8 mouse cellular contexts compared by ENCODE assay signal in the genomic region with DNA sequence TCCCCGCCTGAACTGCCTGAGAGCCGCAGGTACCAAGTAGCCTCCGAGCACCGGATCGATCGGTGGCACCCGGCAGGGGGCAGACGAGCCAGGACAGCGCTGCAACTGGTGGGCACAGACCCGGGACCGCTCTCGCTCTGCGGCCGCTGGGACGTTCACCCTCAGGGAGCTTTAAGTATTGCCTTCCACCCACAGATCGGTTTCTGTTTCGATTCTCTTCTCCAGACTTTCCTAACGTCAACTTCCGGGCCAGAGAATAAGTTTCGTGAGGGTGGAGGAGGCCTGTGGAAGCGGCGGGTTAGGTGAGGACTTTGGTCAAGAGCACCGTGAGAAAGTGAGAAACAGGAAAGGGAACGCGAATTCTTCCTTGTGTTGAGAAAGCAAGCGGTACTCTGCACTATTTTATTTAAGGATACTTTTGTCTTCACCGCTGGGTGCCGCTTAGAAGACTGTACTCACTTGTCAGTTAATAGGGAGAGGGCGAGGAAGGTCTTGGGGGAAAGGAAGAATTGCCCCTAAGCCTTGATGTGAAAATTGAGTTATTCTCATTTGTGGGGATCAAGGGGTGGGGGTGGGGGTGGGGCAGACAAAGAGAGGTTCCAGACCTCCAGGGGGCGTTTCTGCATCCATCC. TPM values are rescaled to one million over a fixed set of nuclear protein-coding genes. Genes with fewer than 3 reads are reported as not detected.
DNase-seq lines count a peak whose midpoint lies in the region; ATAC-seq and TF ChIP-seq lines count a peak whose summit lies in the region.

A gene (minus strand): TSS at position 242 of the 632 bp plus-strand sequence.

- ATAC-seq in intestine, embryonic 14.5 days (replicated peaks; ENCODE audit: low FRiP score, low TSS enrichment, low read depth), result peak; percentile 83
- ATAC-seq in liver, embryonic 15.5 days (ENCODE audit: insufficient read depth), result peak; percentile 88

- H3K27ac ChIP-seq in cerebellum, adult 2 months (ENCODE audit: insufficient read depth, low read length), result no peak within 1 kb of the TSS
- peak within 1 kb of the TSS; percentile 64 for H3K27ac ChIP-seq in intestine, embryonic 14.5 days (ENCODE audit: low read depth)
- peak within 1 kb of the TSS; percentile 79 for H3K27ac ChIP-seq in liver, embryonic 15.5 days (replicated peaks)

- H3K4me2 ChIP-seq in intestine, embryonic 14.5 days (ENCODE audit: low read length), result peak within 1 kb of the TSS; percentile 59
- peak within 1 kb of the TSS; percentile 87 for H3K4me2 ChIP-seq in liver, embryonic 15.5 days

- no peak for TF ChIP-seq POLR2A in cerebellum, adult 2 months (IDR thresholded peaks at IDR 0.05; ENCODE audit: borderline replicate concordance, insufficient read depth, low read length)

- no peaks in the 10 kb centered on the region for H3K36me3 ChIP-seq in intestine, embryonic 14.5 days (ENCODE audit: control insufficient read depth, insufficient read depth, low read length)
- H3K36me3 ChIP-seq in liver, embryonic 15.5 days (replicated peaks), result no peaks in the 10 kb centered on the region

- intact Hi-C loops in gastrocnemius, postnatal 36 days (cut with DNase I), result no loop called here

- H3K4me1 ChIP-seq in cerebellum, adult 2 months (ENCODE audit: control insufficient read depth, insufficient read depth, low read length), result no peaks in the 10 kb centered on the region
- peaks cover 3% of the 10 kb centered on the region; the same call in 1 of the 2 replicates for H3K4me1 ChIP-seq in intestine, embryonic 14.5 days (replicated peaks; ENCODE audit: control insufficient read depth, insufficient read depth, low read length)
- peaks cover 26% of the 10 kb centered on the region for H3K4me1 ChIP-seq in liver, embryonic 15.5 days (replicated peaks)

- no peaks in the 10 kb centered on the region for H3K27me3 ChIP-seq in cerebellum, adult 2 months (ENCODE audit: control insufficient read depth, insufficient read depth, low read length)
- H3K27me3 ChIP-seq in intestine, embryonic 14.5 days (replicated peaks; ENCODE audit: control insufficient read depth, insufficient read depth, low read length), result no peaks in the 10 kb centered on the region
- no peaks in the 10 kb centered on the region for H3K27me3 ChIP-seq in liver, embryonic 15.5 days

- DNase-seq in cerebellum, adult 2 months, result peak in 1 of 2 experiments; percentile 12
- DNase-seq in cerebellum, adult 8-10 months, result no peak
- peak; percentile 15 to 34 for DNase-seq in cerebellum, postnatal 25 days
- peak; percentile 38 to 47 for DNase-seq in gastrocnemius, postnatal 36 days
- DNase-seq in intestine, embryonic 14.5 days (ENCODE audit: low spot score), result peak; percentile 84
- peak; percentile 74 for DNase-seq in neural tube, embryonic 10.5 days (ENCODE audit: extremely low spot score, low spot score)
- DNase-seq in testis, postnatal 14 days (ENCODE audit: low spot score), result peak; percentile 58

- H3K9ac ChIP-seq in intestine, embryonic 14.5 days (ENCODE audit: low read length), result peak within 1 kb of the TSS; percentile 29
- peak within 1 kb of the TSS; percentile 70 for H3K9ac ChIP-seq in liver, embryonic 15.5 days

- 2% methylated on average over 30 of the region's 30 CpGs for WGBS in cerebellum, adult 2 months
- WGBS in intestine, embryonic 14.5 days, result under 1% methylated on average over 30 of the region's 30 CpGs
- WGBS in liver, embryonic 15.5 days (ENCODE audit: insufficient replicate concordance), result 2% methylated on average over 30 of the region's 30 CpGs

- no peak for TF ChIP-seq CTCF in cerebellum, adult 2 months (IDR thresholded peaks at IDR 0.05; ENCODE audit: borderline replicate concordance, insufficient read depth, low read depth, low read length)

- peak within 1 kb of the TSS; percentile 52 for H3K4me3 ChIP-seq in cerebellum, adult 2 months (replicated peaks; ENCODE audit: insufficient read depth, low read depth, low read length)
- peak within 1 kb of the TSS; percentile 54 for H3K4me3 ChIP-seq in intestine, embryonic 14.5 days (ENCODE audit: low read depth, low read length)
- peak within 1 kb of the TSS; percentile 82 for H3K4me3 ChIP-seq in liver, embryonic 15.5 days (replicated peaks)

- H3K9me3 ChIP-seq in intestine, embryonic 14.5 days (ENCODE audit: control insufficient read depth, low read length), result no peaks in the 10 kb centered on the region
- no peaks in the 10 kb centered on the region for H3K9me3 ChIP-seq in liver, embryonic 15.5 days (replicated peaks)

RNA-seq across cellular contexts. Expression of the gene that starts here (rescaled TPM):
- 1.3 and 1.4 TPM in 2 replicates for polyA plus RNA-seq in cerebellum, adult 2 months (2012; rRNA removed)
- total RNA-seq in gastrocnemius, postnatal 36 days (2021), result 1 to 10 TPM; 2.6 to 3.3 TPM
- polyA plus RNA-seq in intestine, embryonic 14.5 days (2014; fragmentation: Nextera tagmentation; extraction: Ambion mirVana), result 5.5 and 6.9 TPM in 2 replicates
- 3.3 and 4.8 TPM in 2 replicates for polyA plus RNA-seq in liver, embryonic 15.5 days (2015; fragmentation: Nextera tagmentation; extraction: Ambion mirVana)
